Mouse (Mus musculus) cerebellum, adult 18-20 months (tissue): ENCODE data around the gene Ppfibp1.

Source experiments
- DNase-seq, 2 experiments: peaks; one replicate each; pipeline ENCODE4 v3.0.0; 2021

Gene Ppfibp1

DNA sequence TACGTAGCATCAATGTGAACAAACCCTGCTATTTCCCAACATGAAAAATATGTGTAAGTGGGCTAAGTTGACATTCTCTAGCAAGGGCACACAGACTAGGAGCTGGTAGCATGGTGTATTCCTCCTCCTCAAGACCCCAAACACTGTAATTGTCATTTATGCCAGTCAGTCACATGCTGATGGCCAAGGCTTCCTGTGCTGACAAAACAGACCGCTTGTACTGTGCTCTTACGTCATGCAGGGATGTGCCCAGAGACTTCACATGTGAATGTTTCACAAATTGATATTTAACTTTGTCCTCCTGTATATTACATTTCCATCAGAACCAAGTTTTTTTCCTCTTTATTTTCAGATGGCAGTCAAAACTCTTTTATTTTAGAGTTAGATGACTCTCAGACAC, 29.1 kb downstream of the Ppfibp1 start:
- no peak for DNase-seq

DNA sequence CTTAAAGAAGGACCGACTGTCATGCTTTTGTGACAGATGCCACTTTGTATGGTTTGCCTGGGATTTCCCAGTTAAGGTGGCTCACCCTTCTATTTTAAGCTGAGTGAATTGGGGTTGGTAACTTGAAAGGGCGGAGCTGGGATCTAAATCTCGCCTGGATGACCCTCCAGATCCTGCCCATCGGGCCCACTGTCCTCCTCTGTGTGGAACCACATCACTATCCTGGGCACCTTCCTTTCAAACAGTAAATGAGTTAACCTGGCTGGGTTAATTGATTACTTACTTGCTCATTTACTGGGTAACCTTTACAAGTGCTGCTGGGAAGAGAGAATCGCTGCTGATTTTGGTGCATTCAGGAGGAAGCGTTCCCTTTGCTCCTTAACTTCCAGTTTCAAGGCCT, 30.1 kb downstream of the Ppfibp1 start:
- DNase-seq = no peak

DNA sequence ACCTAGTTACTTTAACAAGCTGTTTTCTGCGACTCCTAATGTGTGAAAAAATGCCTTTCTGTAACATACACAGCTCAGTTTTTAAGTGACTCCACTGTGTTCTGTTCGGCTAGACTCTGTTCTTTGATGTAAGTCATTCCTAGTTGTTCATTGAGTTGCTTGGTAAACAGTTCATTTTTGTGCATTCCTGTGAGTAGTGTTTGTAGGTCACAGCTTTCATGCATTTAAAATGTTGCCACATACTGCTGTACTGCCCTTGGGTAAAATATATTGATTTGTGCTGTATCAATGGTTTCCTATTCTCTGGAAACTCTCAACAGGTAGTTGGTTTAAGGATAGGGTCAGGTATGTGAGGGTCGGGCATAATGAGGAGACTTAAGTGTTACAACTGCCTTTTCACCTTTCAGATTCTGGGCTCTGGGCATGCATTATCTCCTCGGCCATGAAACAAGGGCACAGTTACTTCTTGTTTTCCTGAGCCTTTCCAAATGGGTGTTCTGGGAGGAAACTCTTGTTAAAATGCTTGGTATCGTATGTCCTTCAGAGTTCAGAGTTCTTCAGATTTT, 38.2 kb downstream of the Ppfibp1 start:
- DNase-seq = no peak

GRCm38 (mm10) chr6:146928108-146928507, 39.8 kb downstream of the Ppfibp1 start:
- DNase-seq = no peak

DNA sequence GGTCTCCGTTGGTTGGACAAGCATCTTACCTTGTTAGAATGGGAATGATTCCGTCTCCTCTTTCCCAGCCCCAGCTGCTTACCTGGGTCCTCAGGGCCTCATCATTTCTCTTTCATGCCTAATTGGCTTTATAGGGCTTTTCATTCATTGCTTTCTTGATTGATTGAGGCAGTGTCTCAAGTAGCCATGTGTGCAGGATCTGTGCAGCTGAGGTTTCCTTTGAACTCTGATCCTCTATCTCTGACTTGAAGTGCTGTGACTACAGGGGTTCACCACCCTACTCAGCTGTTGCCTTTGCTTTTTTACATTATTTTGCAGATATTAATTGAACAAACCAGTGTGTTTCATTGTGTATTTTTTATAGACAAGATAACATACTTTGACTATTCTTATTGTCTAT, 40.7 kb downstream of the Ppfibp1 start:
- no peak for DNase-seq

DNA sequence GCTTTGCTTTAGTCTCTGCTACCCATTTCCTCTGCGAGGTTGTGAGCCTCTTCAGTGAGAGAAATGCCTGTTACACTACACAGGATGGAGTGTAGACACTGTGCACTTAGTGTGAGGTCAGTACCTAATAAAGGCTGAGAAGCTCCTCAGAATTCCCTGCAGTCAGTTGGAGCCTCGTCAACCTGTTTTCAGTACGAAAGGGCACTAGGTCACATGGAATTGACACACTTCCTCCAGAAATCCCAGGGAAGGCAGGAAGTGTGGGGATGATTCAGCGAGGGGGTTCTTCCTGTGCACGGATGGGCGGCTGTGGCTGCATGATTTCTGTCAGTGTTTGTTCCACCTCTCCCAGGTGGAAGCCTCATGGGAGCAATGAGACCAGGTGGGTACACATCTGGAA, 44.8 kb downstream of the Ppfibp1 start:
- DNase-seq = no peak

GRCm38 (mm10) chr6:146935957-146936356, 47.7 kb downstream of the Ppfibp1 start:
- no peak for DNase-seq

- no peak for DNase-seq
Measured at GRCm38 (mm10) chr6:146939026-146939425, 50.7 kb downstream of the Ppfibp1 start.

DNA sequence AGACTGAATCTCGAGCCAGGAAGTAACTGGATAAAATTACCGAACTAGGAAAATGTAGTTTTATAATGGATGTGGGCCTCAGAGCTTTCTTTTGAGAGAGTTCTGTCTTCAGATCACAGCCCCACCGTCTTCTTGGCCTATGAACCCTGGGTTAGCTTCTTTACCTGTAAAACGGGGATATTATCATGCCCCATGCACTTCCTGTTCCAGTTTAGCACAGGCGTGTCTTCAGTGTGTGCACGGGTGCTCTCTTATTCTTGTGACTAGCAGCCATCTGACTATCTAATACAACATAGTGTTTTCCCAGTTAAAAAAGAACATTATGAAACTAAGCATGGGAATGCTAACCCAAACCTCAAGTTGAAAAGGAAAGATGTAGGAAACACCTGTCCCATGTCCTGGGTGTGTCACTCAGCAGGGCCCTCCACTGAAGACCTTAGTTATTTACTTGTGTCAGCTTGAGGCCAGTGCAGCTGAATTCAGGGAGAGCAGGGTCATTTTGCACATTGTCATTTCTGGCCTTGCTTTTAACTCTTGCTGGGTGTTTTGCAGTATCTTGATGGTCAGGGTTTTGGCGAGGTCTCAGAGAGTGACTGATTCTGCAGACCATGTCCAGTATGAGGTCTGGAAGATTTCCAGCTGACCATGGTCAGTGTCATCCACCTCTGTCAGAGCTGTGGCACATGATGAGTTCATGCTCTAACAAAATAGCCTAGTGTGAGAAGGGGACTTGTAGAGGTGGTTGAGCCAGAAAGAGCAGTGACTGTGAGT, 53.4 kb downstream of the Ppfibp1 start:
- no peak for DNase-seq

- no peak for DNase-seq
Measured at GRCm38 (mm10) chr6:146944009-146944408, 55.7 kb downstream of the Ppfibp1 start.

- no peak for DNase-seq
Measured at GRCm38 (mm10) chr6:146944830-146945229, 56.5 kb downstream of the Ppfibp1 start.

DNA sequence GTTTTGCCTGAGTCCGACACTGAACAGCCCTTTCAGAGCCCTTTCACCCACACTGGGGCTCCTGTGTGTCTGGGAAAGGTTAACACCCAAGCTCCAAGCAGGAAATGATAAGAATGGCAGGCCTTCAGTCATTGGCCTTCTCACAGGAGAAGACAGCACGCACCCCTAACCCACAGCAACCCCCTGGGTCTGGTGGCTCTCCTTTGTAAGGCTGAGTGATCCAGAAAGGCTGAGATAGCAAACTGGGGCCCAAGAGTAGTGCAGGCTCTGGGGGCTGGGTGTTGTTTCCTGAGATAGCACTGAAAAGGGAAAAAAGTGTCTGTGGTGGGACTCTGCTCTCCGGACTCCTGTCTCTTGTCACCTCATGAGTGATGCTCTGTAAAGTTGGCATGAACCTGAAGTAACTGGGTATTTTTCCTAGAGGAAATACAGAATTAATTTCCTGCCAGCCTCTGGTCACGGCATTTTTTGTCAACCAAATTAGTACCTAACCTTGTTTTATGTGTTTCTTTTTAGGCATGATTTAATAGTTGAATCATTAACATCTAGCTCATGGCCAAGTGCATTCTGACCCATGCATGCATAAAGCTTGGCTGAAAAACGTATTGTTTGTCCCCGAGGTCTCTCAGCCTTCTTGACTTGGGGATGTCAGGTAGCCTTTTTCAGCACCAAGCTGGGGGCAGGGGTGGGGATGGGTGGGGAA, 58.2 kb downstream of the Ppfibp1 start:
- no peak for DNase-seq

DNA sequence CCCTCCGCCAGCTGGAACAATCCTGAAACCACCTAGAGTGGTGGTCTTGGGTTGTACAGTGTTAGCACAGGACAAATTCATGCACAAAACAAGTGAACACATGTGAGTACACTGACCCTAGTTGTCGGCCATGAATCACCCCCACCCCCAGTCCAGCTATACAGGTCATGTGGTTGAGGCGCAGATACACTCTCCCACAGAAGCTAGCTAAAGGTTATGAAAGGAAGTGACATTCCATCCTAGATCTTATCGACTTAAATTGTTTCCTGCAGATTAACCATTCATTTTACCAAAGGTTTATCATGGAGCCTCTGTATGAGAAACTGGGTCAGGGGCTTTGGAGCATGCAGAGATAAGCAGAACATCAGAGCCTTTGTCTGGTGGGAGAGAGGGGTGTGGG, 58.9 kb downstream of the Ppfibp1 start:
- DNase-seq = no peak

GRCm38 (mm10) chr6:146949682-146950453, 61.6 kb downstream of the Ppfibp1 start:
- no peak for DNase-seq

DNA sequence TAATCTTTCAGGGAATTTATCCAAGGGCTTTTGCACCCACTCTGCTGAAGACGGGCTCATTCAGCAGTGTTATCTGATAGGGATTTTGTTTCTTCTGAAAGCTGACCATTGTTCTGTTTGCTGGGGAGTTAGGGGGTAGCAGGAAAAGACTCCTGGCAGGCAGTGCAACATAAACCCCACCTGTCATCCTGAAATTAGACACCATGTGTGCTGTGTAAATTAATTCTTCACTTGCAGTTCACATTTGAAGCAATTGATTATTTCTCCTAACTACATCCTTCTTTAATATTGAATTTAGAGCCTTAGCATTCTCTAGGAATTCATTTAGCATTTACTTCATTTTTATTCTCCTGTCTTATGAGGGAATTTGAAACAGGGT, 62.2 kb downstream of the Ppfibp1 start:
- no peak for DNase-seq

- DNase-seq = no peak
Measured at GRCm38 (mm10) chr6:146954258-146954657, 66.0 kb downstream of the Ppfibp1 start, which contains the start of gene 1700034J05Rik. TSS of gene 1700034J05Rik (minus strand) at chr6:146954422.

DNA sequence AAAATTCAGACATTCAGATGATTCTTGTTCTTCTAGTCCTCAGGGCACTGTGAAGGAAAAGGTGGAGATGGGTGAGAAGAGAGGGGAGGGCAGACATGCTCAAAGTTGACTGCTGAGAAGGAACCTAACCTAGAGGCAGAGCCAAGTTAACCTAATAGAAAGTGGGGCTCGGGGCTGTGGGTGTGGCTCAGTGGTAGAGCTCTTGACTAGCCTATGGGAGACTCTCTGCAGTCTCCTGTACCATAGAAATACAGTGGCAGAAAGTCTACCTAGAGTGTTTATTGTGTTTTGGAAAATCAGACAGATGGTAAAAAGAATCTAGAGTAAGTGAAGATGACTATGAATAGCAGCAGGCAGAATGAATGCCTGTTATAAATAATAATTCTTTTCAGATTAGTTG, 67.2 kb downstream of the Ppfibp1 start:
- no peak for DNase-seq

DNA sequence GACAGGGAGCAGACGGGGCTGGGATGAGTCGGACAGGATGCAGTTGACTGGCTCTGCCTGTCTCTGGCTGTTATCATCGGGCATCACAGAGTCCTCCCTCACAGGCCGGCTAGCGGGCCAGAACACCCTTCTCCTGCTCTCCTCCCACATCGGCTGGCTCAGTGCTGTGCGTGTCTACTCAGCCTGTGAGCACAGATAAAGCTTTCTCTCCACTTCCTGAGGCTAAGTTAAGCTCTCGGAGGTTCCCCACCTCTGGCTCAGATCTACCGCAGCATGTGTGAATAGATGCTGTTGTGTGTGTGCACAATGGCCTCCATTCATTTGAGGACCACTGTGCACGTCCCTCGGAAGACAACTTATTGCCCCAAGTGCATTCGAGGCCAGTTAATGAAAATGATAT, 67.6 kb downstream of the Ppfibp1 start:
- no peak for DNase-seq

DNA sequence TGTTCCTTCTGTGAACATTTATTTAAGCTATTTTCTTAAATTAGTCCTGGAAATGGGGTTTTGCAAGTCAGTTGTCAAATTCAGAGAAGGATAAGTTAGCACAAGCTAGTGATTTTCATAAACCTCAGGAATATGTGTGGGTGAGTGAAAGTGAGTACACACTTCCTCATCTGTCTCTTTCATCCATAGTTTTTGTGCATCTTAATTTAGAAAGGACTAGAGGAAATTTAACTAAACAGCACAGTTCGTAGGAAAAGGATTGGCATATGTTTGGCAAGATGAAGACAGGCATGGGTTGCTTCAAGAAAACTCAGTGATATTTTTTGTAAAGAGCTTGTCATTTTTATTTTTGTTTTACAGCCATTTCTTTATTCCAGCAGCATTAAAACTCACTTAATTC, 68.7 kb downstream of the Ppfibp1 start:
- DNase-seq = no peak

- DNase-seq = no peak
Measured at GRCm38 (mm10) chr6:146958694-146959093, 70.4 kb downstream of the Ppfibp1 start.

GRCm38 (mm10) chr6:146959908-146960680, 71.8 kb downstream of the Ppfibp1 start:
- DNase-seq = no peak

DNA sequence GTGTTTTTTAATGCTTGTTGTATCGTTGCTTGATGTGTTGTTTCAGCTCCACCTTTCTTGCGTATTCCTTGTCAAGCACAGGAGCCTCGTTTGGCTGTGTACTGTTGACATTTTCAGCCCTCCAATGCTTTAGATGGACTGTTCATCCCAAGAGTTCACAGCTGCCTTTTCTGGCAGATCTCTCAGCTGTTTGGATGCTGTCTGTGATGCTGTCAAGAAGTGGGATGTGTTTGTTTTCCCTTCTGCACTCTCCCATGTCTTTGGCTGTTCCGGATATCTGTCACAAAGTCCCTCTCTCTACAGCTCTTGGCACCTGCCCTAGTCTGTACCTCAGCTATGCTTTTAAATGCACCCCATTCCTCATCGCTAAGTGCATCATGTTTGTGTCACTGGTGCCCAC, 72.7 kb downstream of the Ppfibp1 start:
- no peak for DNase-seq
